Mouse (Mus musculus): ENCODE results near the gene Aup1. TPM values are rescaled to one million over a fixed set of nuclear protein-coding genes. Genes with fewer than 3 reads are reported as not detected.

The Aup1 gene
- total and polyA plus RNA-seq, 3 experiments, result 259 to 500 TPM; not detected in 1

DNA sequence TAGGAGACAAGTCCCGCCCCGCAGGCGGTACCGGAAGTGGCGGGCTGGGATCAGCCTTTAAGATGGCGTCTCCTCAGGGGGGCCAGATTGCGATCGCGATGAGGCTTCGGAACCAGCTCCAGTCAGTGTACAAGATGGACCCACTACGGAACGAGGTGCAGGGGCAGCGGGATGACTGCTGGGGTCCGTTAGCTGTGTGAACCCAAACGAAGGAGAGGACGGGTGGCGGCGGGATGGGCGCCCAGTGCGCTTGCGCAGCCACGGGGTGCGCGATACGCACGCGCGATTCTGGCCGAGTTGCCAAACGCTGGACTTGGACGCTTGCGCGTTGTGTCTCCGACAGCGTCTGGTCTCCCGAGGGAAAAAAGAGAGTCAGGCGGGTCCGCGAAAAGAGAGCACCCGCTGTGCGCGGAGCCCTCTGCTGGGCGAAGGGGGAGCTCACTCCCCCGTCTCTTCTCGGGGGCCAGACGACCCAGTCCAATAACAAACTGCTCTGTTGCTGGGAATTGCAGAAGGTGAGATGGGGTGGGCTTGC, 24.1 kb downstream of the Aup1 start (continued):
- peak; percentile 91 for TF ChIP-seq NRF1 (IDR thresholded peaks at IDR 0.05; ENCODE audit: insufficient read depth, low read depth, low read length, poor library complexity, severe bottlenecking)
- TF ChIP-seq USF1 (IDR thresholded peaks at IDR 0.05; ENCODE audit: low read depth, low read length), result peak; percentile 64

DNA sequence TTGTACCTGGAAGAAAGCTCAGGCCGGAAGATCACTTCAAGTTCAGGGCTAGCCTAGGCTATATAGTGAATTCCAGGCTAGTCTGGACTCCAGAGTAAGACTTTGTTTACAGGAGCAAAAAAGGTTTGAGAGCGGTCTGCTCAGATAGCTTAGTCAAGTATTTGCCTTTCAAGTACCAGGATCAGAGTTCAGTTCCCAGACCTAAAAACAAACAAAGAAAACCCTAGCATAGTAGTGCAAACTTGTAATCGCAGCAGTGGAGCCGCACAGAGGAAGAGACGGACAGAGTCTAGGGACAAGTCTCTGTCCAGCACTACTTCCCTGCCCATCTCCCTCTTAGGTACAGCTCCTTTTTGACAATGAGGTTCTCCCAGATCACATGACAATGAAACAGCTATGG, 25.9 kb downstream of the Aup1 start:
- Histone ChIP-seq H3K36me3 (ENCODE audit: control insufficient read depth in 1 of 2, insufficient read depth in 2 of 2, low read length in 2 of 2) (peaks cover 0 to 9% of the 10 kb centered on the region in 2 experiments; a peak in 2 of 4 replicates), H3K4me1 (ENCODE audit: control insufficient read depth in 1 of 2, insufficient read depth in 2 of 2, low read length in 2 of 2) (peaks cover 0 to 13% of the 10 kb centered on the region in 2 experiments; a peak in 2 of 4 replicates), H3K9ac (ENCODE audit: control insufficient read depth, low read depth, low read length, poor library complexity, severe bottlenecking) (no peak overlapping the region), H3K79me2 (ENCODE audit: control insufficient read depth, insufficient read depth, low read length, poor library complexity) (peaks cover 11% of the 10 kb centered on the region), H3K9me3 (replicated peaks; ENCODE audit: insufficient read depth, low read length) (no peaks in the 10 kb centered on the region), H3K27me3 (ENCODE audit: control insufficient read depth in 1 of 2, insufficient read depth in 2 of 2, low read length in 2 of 2) (no peaks in the 10 kb centered on the region), H3K4me3 (ENCODE audit: control insufficient read depth in 1 of 2, insufficient read depth in 1 of 2, low read depth in 2 of 2, low read length in 2 of 2) (no peak overlapping the region), H3K27ac (ENCODE audit: control insufficient read depth, low read depth, low read length) (no peak overlapping the region)
- TF ChIP-seq USF1 (IDR thresholded peaks at IDR 0.05; ENCODE audit: low read depth, low read length), result no peak
- TF ChIP-seq ETS1 (IDR thresholded peaks at IDR 0.05; ENCODE audit: low read depth, low read length), result no peak
- TF ChIP-seq USF2 (IDR thresholded peaks at IDR 0.05; ENCODE audit: borderline replicate concordance in 1 of 2, insufficient read depth in 1 of 2, low read depth in 1 of 2, low read length in 2 of 2), result no peak
- TF ChIP-seq MAZ (IDR thresholded peaks at IDR 0.05; ENCODE audit: low read depth, low read length), result no peak
- no peak for TF ChIP-seq UBTF (IDR thresholded peaks at IDR 0.05; ENCODE audit: borderline replicate concordance, insufficient read depth, low read depth, low read length)
- DNase-seq (ENCODE audit: low read depth, low spot score), result no peak

GRCm38 (mm10) chr6:83083497-83083896, 29.2 kb downstream of the Aup1 start:
- peaks cover 0 to 3% of the 10 kb centered on the region in 2 experiments; a peak in 1 of 4 replicates for H3K36me3 ChIP-seq (ENCODE audit: control insufficient read depth in 1 of 2, insufficient read depth in 2 of 2, low read length in 2 of 2)
- H3K9me3 ChIP-seq (replicated peaks; ENCODE audit: insufficient read depth, low read length), result no peaks in the 10 kb centered on the region
- no peak overlapping the region for H3K4me3 ChIP-seq (ENCODE audit: control insufficient read depth in 1 of 2, insufficient read depth in 1 of 2, low read depth in 2 of 2, low read length in 2 of 2)
- no peak for TF ChIP-seq GABPA (IDR thresholded peaks at IDR 0.05; ENCODE audit: low read depth, low read length)
- no peak for TF ChIP-seq JUND (IDR thresholded peaks at IDR 0.05; ENCODE audit: low read depth, low read length)
- no peak for TF ChIP-seq MEF2A (IDR thresholded peaks at IDR 0.05; ENCODE audit: extremely low read depth, insufficient replicate concordance, low read depth, low read length, poor library complexity, severe bottlenecking)
- TF ChIP-seq USF2 (IDR thresholded peaks at IDR 0.05; ENCODE audit: borderline replicate concordance in 1 of 2, insufficient read depth in 1 of 2, low read depth in 1 of 2, low read length in 2 of 2), result no peak
- no peak for TF ChIP-seq CTCF (IDR thresholded peaks at IDR 0.05 in 2 of 3, conservative IDR thresholded peaks at IDR 0.05 in 1 of 3; ENCODE audit: control insufficient read depth in 1 of 3, insufficient read depth in 1 of 3, low read depth in 2 of 3, low read length in 3 of 3, poor library complexity in 1 of 3, severe bottlenecking in 1 of 3)
- TF ChIP-seq MXI1 (IDR thresholded peaks at IDR 0.05; ENCODE audit: low read depth, low read length), result no peak
- no peak for TF ChIP-seq SMC3 (IDR thresholded peaks at IDR 0.05; ENCODE audit: low read depth, low read length)
- TF ChIP-seq ELF1 (IDR thresholded peaks at IDR 0.05; ENCODE audit: low read depth, low read length), result no peak
- TF ChIP-seq MAZ (IDR thresholded peaks at IDR 0.05; ENCODE audit: low read depth, low read length), result no peak
- TF ChIP-seq MYB (IDR thresholded peaks at IDR 0.05; ENCODE audit: low read depth, low read length), result no peak
- no peak for TF ChIP-seq UBTF (IDR thresholded peaks at IDR 0.05; ENCODE audit: borderline replicate concordance, insufficient read depth, low read depth, low read length)
- no peak for TF ChIP-seq USF1 (IDR thresholded peaks at IDR 0.05; ENCODE audit: low read depth, low read length)
- no peak for TF ChIP-seq TAL1 (IDR thresholded peaks at IDR 0.05; ENCODE audit: low read length)
- no peak for TF ChIP-seq HCFC1 (IDR thresholded peaks at IDR 0.05; ENCODE audit: low read depth, low read length)
- no peak for TF ChIP-seq SIN3A (IDR thresholded peaks at IDR 0.05; ENCODE audit: low read length)
- H3K79me2 ChIP-seq (ENCODE audit: control insufficient read depth, insufficient read depth, low read length, poor library complexity), result peaks cover 4% of the 10 kb centered on the region
- no peak overlapping the region for H3K27ac ChIP-seq (ENCODE audit: control insufficient read depth, low read depth, low read length)
- peaks cover 0 to 9% of the 10 kb centered on the region in 2 experiments; a peak in 2 of 4 replicates for H3K4me1 ChIP-seq (ENCODE audit: control insufficient read depth in 1 of 2, insufficient read depth in 2 of 2, low read length in 2 of 2)
- DNase-seq (ENCODE audit: low read depth, low spot score), result no peak
- no peak overlapping the region for H3K9ac ChIP-seq (ENCODE audit: control insufficient read depth, low read depth, low read length, poor library complexity, severe bottlenecking)
- H3K27me3 ChIP-seq (ENCODE audit: control insufficient read depth in 1 of 2, insufficient read depth in 2 of 2, low read length in 2 of 2), result no peaks in the 10 kb centered on the region
